Mouse (Mus musculus): ENCODE measurements around the gene Togaram2. TPM values are rescaled to one million over a fixed set of nuclear protein-coding genes. Genes with fewer than 3 reads are reported as not detected.

The Togaram2 gene
- polyA plus RNA-seq, 1 experiment from 2014 or later: 0.75 TPM

Other genes with a start within 250 kb of the Togaram2 start
- 2.7 and 3.9 TPM in 2 replicates for gene Gm4707, start 213.3 kb upstream of the Togaram2 start, polyA plus RNA-seq (2015; fragmentation: Nextera tagmentation; extraction: Ambion mirVana)
- 44.0 and 48.9 TPM in 2 replicates for gene Smchd1, start 197.9 kb upstream of the Togaram2 start, polyA plus RNA-seq (2015; fragmentation: Nextera tagmentation; extraction: Ambion mirVana)
- gene Ndc80, start 146.4 kb upstream of the Togaram2 start, polyA plus RNA-seq (2015; fragmentation: Nextera tagmentation; extraction: Ambion mirVana): 8.1 and 9.9 TPM in 2 replicates
- 1.2 and 1.5 TPM in 2 replicates for gene Spdya, start 121.2 kb upstream of the Togaram2 start, polyA plus RNA-seq (2015; fragmentation: Nextera tagmentation; extraction: Ambion mirVana)
- 43.2 and 45.4 TPM in 2 replicates for gene Wdr43, start 57.4 kb upstream of the Togaram2 start, polyA plus RNA-seq (2015; fragmentation: Nextera tagmentation; extraction: Ambion mirVana)
- not detected in 2 replicates for gene Pcare, start 79.6 kb downstream of the Togaram2 start, polyA plus RNA-seq (2015; fragmentation: Nextera tagmentation; extraction: Ambion mirVana)
- gene Clip4, start 95.2 kb downstream of the Togaram2 start, polyA plus RNA-seq (2015; fragmentation: Nextera tagmentation; extraction: Ambion mirVana): 14.4 and 16.2 TPM in 2 replicates

All from hindbrain, embryonic 15.5 days (tissue).